Mouse (Mus musculus): ENCODE results near the gene Lsm7. TPM values are rescaled to one million over a fixed set of nuclear protein-coding genes. Genes with fewer than 3 reads are reported as not detected.

Gene Lsm7
- 10 to 100 TPM; 23.6 to 28.2 TPM for total RNA-seq (2021)

DNA sequence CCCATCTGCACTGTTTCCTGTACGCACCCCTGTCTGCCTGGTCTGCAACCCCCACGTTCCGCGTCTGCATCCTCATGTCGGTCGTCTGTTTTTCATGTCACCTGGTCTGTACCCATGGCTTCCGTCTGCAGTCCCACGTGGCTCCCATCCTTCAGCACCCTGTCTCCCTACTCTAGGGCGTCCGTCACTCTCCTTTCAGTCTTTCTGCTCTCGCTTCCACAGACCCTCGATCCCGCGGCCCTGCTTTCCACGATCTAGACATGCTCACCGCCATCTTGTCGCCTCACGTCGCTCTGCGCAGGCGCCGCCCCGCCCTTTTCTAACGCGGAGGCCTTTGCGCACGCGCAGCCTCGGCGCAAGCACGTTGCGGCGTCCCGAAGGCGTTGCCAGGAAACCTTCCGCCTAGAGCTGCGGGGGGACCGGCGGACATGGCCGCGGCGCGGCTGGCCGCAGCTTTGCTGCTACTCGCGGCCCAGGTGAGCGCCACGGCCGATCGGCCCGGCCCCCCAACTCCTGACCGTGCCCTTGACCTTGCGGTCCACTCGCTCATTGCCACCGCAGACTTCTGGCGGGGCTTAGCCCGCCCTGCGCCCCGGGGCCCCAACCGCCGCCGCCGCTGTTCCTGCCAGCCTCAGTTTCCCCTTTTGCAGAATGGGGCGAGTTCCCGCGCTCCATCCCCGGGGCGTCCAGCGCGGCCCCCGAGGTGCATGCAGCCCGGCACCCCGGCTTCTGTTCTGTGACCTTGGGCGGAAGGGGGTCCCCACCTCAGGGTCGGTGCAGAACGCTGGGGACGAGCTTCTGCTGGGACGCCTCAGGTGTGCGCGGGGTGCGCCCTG, at the start of gene Lsm7, which contains the start of gene Sppl2b:
Lsm7 (minus strand) TSS at position 297 of the 836 bp plus-strand sequence.
Sppl2b (plus strand) TSS at position 363 of the 836 bp plus-strand sequence.
- intact Hi-C loops (cut with DNase I), result loop anchor here (2.0 kb wide), 1 partner anchor 28 kb away; the partner anchor contains the start of gene Oaz1

DNA sequence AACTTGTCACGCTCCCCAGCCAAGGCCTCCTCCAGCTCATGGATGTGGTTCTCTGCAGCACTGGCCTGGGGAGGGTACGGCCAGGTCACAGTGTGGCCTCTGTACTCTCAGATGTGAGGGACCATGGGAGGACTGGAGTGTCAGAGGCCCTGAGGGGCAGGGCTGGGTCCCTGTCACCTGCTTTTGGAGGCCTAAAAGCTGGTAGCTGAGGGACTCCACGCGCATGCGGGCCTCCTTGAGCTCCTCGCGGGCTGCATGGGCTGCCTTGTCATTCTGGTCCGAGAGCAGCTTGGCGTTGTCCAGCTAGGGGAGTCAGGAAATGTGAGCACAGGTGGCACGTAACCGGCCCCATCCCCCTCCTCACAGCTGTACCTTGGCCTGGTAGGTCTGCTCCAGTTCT, 49.7 kb upstream of the Lsm7 start:
- intact Hi-C loops (cut with DNase I), result no loop called here
- no peak for DNase-seq

More for the DNA sequence above, at the start of gene Lsm7, which contains the start of gene Sppl2b:
- peak; percentile 99 for DNase-seq

DNA sequence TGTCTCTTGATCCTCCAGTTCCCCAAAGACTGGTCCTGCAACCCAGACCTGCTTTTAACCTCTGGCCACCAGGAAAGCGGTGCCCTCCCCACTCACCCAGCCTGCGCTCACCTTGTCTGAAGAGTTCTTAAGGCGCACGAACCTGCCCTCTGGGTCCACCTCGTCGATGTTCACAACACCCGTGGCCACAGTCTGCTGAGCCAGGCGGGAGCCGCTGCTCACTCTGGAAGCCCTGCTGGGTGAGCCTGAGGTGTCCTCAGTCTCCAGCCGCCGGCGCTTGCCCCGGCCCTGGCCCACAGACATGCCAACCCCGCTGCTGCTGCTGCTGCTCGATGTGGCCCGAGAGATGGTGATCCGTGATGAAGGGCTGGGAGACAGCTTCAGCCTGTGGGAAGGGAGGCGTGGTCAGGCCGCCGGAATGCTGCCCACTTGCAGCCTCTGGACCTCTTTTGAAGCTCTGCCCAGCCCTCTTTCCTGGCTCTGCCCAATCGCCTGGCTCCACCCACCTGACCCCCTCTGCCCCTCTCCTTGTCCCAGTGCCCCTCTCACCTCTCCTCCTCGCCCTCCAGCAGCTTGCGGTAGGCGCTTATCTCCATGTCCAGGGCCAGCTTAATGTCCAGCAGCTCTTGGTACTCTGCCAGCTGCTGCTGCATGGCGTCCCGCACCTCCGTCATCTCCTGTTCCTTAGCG, 49.1 kb upstream of the Lsm7 start:
- intact Hi-C loops (cut with DNase I), result no loop called here
- DNase-seq, result no peak

DNA sequence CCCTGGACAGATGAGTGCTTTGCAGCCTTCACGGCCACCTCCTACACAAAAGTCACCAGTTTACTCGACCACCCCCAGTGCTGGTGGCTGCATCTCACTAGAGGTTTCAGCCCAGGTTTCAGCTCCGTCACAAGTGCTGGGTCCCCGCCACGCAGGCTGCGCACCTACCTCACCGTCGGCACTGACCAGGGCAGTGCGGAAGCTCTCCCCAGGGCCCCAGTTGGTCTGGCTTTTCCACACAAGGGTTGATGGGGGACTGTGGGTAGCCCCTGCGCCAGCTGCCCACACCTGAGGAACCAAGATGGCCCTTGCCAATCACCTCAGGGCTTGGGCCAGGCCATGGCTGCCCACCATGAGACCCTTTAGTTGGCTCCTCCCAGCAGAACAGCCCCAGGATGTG, 48.3 kb upstream of the Lsm7 start:
- intact Hi-C loops (cut with DNase I), result no loop called here
- DNase-seq, result no peak

DNA sequence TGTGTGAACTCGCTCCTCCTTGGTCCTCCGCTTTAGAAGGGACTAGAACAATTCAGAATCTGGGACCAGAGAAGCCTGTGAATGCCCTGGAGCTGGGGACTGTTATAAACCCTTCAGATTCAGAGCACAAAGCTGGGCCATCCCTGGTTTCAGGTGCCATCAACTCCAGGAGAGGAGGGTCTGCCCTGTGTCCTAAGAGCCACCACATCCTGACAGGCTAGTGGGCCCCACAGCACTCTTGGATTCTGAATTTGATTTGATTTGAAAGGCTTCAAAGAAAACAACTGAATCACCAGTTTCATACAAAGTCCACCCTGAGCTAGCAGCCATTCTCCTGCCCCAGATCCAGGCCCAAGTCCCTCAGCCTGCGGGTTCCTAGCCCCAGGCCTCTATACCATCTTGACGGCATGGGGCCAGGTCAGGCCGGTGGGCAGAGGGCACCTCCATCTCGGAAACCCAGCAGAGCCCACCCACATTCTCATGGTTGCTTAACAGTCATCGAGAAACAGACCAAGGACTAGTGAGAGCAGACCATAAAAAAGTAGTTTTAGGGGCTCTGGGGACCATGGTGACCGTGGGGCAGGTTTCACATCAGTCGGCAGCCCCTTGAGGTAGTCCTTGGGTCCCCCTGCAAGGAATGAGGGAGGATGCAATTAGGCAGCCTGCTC, 47.4 kb upstream of the Lsm7 start:
- intact Hi-C loops (cut with DNase I), result no loop called here
- no peak for DNase-seq

DNA sequence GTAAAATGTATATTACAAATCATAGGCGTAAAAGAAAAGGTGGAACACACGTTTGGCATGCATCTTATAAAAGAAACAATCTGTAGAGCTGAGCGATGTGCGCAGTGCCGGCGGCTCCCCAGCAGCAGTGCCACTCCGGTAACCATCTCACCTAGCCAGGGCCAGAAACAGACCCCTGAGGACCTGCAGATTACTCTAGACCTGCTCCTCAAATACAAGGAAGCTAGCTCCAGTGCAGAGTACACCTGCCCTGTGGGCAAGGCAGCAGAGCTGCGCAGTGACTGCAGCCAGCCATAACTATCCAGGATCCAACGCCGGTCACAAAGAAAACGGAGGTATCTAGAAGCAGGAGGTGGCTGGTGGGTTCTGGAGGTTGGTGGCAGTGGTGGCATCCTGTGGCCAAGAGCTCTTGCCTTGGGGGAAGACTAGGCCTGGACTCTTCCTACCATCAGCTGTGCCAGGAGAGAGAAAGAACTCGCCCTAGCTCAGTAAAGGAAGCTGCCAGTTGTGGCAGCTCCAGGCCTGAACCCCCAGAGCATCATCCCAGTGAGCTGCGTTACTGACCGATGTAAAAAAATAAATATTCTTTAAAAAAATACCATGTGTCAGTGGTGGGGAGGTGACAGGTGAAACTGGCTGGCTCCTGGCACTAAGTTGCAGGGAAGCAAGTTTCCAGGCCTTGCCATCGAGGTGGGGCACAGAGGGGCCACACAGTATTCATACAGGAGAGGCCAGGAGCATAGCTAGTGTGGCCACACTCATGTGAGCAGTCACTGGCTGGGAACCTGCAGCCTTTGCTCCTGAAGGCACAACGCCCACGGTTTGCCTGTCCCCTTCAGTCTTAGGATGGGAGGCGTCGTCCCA, 46.6 kb upstream of the Lsm7 start:
- peak in 1 of 2 experiments; percentile 28 for DNase-seq
- intact Hi-C loops (cut with DNase I), result no loop called here

DNA sequence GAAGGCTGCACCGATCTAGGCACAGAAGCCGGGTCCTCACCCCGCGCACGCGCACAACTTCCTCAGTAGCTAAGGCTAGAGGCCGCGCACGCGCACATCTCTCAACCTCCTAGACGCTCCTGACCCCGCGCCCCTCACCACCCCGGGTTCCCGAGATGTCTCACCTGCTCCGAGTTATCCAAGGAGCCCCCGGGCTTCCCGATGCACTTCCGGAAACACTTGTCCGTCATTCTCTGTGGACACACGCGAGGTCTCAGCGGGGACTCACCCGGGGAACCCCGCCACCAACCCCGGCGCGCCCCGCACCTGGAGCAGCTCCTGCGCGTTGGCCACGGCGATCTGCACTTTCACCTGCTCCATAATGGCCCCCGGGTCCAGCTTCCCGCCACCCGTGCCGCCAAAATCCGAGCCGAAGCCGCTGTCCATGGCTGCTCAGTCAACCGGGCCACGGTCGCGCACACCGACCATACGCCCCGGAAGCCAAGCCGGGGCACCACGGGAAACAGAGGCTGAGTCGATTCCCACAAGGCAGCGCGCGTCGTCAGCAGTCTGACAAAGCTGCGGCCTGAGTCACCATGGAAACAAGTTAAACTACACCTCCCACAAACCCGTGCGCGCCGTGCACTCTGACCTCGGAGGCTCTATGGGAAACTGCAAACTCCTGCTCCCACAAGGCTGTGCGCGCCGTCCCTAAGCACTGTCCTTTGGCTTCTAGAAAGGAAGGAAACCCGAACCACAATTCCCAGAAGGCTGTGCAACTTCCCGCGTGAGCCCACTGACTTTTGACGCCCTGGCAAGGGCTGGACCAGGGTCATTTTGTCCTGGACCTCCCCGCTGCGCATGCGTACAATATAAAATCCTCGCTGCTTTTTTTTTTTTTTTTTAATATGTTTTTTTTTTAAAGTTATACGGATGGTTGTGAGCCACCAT, 45.6 kb upstream of the Lsm7 start, which contains the start of gene Timm13:
Timm13 (minus strand) TSS at position 652 of the 930 bp plus-strand sequence.
- intact Hi-C loops (cut with DNase I), result no loop called here
- peak; percentile 99 for DNase-seq

DNA sequence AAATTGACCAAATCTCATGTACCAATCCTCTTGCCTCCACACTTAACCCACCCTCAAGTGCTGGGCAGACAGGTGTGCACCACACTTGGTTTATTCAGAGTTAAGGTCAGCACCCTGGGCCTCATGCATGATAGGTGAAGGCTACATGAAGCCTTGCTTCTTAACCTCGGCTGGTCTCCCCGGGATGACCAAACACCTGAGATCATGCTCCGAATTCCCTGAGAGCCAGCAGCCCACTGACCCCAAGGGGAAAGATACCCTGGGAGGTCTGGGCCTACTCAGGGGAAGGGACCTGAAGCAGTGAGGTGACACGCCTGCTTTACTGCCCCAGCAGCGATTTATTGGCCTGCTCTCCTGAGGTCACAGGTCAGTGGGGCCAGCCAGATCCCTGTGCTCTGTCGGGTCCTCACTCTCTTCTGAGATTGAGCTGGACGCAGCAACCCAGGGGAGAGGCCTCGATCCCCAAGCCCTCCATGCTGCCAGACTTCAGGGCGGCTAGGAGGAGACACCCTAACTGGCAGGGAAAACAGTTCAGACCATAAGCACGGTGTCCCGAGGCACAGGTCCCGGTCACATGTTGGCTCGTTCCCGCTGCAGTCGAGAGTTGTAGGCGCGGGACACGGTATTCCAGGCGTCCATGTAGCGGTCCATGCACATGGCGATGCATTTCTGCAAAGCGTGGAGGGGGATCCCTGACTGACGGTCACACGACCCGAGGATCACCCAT, 44.7 kb upstream of the Lsm7 start:
- intact Hi-C loops (cut with DNase I), result no loop called here
- no peak for DNase-seq

DNA sequence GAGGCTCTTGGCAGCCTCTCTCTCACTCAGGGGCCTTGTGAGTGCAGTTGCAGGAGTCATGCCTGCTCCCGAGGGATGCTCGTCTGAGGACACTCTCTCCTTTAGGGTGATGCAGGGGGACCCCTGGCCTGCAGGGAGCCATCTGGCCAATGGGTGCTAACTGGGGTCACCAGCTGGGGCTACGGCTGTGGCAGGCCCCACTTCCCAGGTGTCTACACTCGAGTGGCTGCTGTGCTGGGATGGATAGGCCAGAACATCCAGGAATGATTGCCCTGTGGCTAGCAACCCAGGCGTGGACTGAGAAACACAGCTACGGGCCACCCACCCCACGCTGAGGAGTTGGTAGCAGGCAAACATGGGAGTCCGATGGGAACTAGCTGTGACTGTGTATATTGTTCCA, 44.1 kb upstream of the Lsm7 start:
- no peak for DNase-seq
- intact Hi-C loops (cut with DNase I), result no loop called here

DNA sequence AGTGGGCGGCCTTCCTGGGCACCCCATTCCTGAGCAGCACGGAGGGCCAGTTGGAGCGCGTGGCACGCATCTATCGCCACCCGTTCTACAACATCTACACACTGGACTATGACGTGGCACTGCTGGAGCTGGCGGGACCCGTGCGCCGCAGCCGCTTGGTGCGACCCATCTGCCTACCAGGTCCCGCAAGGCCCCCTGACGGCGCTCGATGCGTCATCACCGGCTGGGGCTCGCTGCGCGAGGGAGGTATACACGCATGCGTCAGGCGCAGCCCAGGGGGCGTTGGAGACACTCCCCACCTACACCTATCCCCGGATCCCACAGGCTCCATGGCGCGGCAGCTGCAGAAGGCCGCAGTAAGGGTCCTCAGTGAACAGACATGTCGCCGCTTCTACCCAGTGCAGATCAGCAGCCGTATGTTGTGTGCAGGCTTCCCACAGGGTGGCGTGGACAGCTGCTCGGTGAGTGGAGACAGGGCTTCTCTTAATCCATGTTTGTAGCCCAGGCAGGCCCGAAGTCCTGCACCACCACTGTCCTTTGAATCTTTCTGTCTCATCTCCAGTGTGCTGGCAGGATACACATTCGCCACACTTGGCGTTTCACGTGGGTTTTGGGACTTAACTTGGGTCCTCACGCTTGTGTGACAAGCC, 43.0 kb upstream of the Lsm7 start:
- intact Hi-C loops (cut with DNase I), result no loop called here
- no peak for DNase-seq

DNA sequence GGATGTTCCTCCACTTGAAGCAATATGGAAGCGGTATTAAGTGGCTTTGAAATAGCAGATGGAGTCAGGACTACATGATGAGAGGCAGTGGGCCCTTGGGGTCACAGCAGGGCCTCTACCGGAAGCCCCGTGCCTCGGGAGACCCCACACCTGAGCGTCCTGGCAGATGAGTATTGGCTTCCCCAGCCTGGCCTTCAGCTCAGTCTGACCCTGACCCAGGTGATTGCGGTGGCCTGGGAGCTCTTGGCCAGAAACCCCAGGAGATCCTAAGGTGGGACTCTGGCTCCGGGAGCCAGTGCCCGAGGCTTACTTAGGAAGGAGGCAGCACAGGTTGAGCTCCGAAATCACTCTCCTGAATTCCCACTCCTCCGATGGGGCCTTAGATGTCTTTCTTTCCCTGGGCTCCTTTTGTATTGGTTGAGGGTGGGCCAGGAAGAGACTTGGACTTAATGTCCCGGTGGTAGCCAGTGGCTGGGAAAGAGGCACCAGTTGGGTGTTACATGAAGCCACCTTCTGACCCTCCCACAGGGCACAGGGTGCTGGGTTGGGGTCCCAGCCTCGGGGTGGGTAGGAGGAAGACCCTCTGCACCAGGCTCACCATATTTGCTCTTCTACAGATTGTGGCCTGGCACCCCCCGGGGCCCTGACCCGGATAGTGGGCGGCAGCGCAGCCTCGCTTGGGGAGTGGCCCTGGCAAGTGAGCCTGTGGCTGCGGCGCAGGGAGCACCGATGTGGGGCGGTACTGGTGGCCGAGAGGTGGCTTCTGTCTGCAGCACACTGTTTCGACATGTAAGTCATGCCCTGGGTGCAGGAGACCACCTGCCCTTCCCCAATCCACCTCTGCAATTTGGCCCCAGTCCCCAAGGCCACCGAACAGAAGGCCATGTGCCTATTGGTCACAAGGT, 41.8 kb upstream of the Lsm7 start:
- intact Hi-C loops (cut with DNase I), result no loop called here
- DNase-seq, result no peak

DNA sequence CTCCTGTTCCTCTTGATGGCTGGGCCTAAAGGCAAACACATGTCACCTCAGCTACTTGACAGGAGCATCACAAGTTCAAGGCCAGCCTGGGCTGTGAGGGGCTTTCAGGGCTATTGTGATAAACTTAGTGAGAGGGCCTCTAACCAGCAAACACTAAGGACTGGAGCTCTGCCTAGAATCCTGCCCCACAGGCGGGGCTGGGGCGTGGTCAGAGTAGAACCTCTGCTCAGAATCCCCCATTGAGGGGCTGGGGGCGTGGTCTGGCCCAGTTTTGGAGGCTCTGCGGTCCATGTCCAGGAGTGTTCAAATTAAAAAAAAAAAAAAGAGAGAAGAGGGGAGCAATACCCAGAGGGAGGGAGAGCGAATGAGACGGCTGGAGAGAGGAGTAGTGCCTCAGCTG, 40.7 kb upstream of the Lsm7 start:
- DNase-seq, result no peak
- intact Hi-C loops (cut with DNase I), result no loop called here

DNA sequence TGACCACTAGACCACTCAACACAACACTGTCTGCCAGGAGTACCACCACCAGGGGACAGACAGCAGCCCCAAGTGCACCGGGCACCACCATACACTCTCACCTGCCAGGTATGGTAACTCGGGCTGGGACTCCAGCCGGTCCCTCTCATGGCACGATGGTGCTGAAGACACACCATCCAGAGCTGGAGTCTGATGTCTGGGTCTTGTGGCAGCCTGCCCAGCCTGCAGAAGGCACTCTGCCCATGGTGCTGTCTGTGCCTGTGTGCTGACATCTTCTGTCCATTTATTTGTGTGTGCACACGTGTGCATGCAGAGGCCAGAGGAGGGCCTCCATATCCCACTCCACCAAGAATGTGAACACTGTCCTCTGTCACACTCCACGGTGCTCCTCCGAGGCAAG, 40.1 kb upstream of the Lsm7 start:
- intact Hi-C loops (cut with DNase I), result no loop called here
- no peak for DNase-seq

DNA sequence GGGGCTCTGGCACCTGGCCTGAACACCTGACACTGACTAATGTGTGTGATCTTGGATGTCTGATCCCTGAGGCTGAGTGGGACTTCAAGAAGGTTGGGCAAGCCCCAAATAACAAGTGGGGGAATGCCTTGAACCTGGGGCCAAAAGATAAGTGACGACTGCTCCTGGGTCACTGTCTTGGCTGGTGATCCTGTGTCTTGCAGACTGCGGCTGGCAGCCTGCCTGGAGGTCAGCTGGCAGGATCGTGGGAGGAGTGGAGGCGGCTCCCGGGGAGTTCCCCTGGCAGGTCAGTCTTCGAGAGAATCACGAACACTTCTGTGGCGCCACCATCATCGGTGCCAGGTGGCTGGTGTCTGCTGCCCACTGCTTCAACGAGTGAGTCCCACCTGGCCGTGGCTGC, 32.2 kb upstream of the Lsm7 start:
- peak; percentile 83 to 84 for DNase-seq
- intact Hi-C loops (cut with DNase I), result no loop called here

DNA sequence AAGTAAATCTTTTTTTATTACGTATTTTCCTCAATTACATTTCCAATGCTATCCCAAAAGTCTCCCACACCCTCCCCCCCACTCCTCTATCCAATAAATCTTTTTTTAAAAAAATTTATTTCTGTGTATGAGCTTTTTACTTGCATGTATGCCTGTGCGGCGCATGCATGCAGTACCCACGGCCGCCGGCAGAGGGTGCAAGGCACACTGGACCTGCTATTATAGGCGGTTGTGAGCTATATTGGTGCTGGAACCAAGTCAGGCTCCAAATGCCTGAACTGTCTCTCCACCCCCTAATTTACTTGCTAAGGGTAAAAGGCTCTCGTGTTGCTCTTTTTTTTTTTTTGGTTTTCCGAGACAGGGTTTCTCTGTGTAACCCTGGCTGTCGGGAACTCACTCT, 26.3 kb upstream of the Lsm7 start:
- DNase-seq, result peak; percentile 66 to 85
- intact Hi-C loops (cut with DNase I), result loop anchor here (2.0 kb wide), 1 partner anchor 114 kb away; no protein-coding TSS in a partner anchor

DNA sequence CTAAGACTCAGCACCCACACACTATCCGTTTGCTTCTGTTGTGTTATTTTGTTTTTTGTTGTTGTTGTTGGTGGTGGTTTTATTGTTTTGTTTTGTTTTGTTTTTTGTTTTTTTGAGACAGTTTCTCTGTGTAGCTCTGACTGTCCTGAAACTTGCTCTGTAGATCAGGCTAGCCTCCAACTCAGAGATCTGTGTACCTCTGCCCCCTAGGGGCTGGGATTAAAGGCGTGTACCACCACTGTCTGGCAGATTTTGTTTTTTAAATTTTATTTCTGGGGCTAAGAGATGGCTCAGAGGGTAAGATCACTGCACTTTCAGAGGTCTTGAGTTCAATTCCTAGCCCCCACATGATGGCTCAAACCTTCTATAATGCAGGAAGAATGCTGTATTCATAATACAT, 25.9 kb upstream of the Lsm7 start:
- intact Hi-C loops (cut with DNase I), result loop anchor here (1.0 to 2.0 kb wide), 2 partner anchors 114 to 134 kb away; no protein-coding TSS in a partner anchor

DNA sequence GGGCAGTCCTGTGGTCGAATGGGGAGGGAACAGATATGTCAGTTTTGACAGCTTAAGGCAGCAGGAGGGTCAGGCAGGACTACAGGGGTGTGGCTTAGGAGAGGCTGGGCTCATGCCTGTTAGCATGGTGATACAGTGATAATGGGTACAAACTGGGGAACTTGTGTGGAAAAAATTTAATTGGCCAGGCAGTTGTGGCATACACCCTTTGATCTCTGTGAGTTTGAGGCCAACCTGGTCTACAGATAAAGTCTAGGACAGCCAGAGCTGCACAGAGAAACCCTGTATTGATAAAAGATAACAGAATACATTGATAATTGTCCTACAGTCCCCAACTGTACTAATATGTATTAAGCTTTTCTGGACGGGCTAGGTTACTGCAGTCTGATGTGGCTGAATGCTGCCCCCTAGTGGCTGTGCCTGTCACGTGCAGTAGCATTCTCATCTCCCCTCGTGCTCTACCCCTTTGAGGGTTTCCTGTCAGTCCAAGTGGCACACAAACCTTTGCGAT, 25.2 kb upstream of the Lsm7 start:
- intact Hi-C loops (cut with DNase I), result loop anchor here (1.0 to 2.0 kb wide), 2 partner anchors 115 to 133 kb away; no protein-coding TSS in a partner anchor
- peak; percentile 66 to 84 for DNase-seq

More for the DNA sequence above, 25.9 kb upstream of the Lsm7 start:
- no peak for DNase-seq
